Mouse (Mus musculus) kidney, adult 8-10 months (tissue): ENCODE results near the gene Tubal3.
"Not testable (repeated sequence)": the region's sequence is repeated elsewhere in the genome, so short reads cannot be mapped to it uniquely, and the experiment has no call there.

Experiments used
- DNase-seq, 2 experiments: peaks; one replicate each; pipeline ENCODE4 v3.0.0; 2022

The Tubal3 gene

DNA sequence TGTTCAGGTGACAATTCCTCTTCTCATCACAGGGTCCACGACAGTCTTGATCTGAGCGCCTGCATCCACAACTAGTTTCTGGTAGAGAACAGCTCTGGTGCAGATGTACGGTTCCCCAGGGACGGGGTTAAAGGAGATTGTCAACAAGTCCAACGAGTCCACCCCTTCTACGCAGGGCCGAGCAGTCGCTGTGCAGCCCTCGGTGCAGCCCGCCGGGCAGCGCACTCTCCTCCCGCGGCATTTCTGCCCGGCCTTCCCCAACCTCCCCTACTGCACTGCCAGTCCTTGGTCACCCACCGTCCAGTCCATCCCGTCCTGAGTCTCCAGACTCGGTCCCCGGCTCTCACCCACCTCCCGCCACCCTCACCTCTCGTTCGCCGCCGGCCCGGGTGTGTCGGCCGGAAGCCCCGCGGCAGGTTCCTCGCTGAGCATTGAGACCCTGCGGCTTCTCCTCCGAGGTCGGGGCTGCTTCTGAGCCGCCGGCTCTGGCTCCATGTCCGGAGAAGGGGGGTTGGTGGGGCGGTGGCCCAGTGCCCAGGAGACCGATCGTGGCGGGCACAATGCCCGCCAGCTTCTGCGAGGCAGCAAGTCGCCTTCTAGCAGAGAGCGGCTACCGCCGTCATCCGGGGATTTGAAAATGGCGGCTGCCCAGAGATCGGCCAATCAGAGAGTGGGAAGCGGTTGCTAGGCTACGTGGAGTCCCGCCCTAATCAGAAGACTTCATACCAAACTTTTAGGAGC, at the start of gene Tubal3, which contains the start of gene Net1:
Gene Tubal3 (plus strand): TSS at position 704 of the 741 bp plus-strand sequence.
Gene Net1 (minus strand): TSS at position 650 of the 741 bp plus-strand sequence.
- peak; percentile 82 to 91 for DNase-seq

GRCm38 (mm10) chr13:3869901-3870300, 48.2 kb upstream of the Tubal3 start:
- no peak for DNase-seq

- DNase-seq = no peak
These were observed 45.2 kb upstream of the Tubal3 start for GRCm38 (mm10) chr13:3872832-3873231.

GRCm38 (mm10) chr13:3876448-3876847, 41.6 kb upstream of the Tubal3 start:
- DNase-seq = no peak

- no peak for DNase-seq
These were observed 40.9 kb upstream of the Tubal3 start for GRCm38 (mm10) chr13:3877185-3877584.

GRCm38 (mm10) chr13:3877679-3878220, 40.3 kb upstream of the Tubal3 start:
- DNase-seq = no peak

- DNase-seq = no peak
These were observed 31.4 kb upstream of the Tubal3 start for GRCm38 (mm10) chr13:3886663-3887062.

- DNase-seq = peak; percentile 39 to 41
These were observed 29.0 kb upstream of the Tubal3 start for GRCm38 (mm10) chr13:3889111-3889510.

- no peak for DNase-seq
These were observed 28.0 kb upstream of the Tubal3 start for GRCm38 (mm10) chr13:3890061-3890460.

DNA sequence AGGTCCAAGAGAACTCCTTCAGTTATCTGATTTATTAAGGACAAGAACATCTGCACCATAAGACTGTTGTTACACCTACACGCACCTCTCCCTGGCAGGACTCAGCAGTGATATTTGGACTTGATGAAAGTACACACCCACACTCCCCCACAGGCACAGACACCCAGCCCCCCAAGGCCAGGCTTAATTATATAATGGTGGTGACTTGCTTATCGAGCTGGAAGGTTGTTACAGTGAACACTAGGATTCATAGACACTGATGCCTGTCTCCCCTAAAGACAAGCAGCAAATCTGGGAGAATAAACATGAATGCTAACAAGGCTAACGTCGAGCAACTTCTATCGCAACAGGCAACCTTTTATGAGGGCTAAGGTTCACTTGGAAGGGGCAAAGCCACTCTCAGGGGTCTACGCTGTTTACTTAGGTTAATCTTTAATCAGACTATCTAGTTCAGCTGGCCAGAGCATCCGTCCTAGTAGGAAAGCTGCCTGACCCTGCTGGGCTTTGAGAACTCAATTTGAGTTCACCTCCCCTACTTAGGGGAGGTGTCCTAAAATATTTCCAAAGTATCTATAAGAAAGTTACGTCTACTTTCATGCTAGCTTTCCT, 26.5 kb upstream of the Tubal3 start:
- peak; percentile 65 to 76 for DNase-seq

DNA sequence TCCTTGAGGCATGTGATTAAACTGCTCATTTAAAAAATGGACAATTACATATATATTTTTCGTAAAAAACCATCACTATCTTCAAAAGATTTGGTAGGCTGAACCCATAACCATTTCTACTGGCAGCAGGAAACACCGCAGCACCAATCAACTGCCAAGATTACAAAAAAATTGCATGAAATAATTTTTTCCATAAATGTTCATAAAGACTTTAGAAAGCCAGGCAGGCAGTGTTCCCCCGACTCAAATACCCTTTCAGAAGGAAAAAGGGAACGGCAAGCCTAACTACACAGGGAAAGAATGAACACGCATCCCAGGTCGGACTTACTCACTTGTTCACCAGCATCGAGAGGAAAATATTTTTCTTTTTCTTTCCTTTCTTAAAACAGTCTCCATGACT, 25.5 kb upstream of the Tubal3 start:
- no peak for DNase-seq

DNA sequence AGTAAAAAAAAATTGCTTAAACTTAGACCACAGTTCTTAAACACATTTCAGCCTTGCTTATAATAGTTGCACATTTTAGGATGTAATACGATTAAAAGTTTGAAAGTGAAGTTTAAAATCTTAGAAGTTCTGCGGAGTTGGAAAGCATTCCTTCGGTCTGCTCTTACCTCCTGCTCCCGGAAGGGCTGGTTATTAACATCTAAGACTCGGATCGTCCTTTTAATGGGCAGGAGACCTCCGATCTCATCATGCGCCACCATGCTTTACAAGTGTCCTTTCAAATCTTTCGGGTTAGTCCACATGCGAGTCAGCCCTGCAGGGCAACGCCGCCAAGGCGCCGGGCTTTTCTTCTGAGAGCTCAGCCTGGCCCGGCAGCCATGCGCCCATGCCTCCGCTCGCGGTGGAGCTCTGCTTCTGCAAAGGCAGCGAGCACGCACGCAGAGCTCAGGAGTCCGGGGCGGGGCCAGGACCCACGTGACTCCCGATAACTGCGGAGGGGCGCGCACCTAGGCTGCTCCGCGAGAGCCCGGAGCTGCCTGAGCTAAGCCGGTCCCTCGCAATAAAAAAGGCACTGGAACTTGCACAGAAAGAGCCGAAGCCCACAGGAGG, 24.8 kb upstream of the Tubal3 start:
- DNase-seq = peak; percentile 92 to 95

- peak in 1 of 2 experiments; percentile 32 for DNase-seq
These were observed 23.5 kb upstream of the Tubal3 start for GRCm38 (mm10) chr13:3894549-3894948.

DNA sequence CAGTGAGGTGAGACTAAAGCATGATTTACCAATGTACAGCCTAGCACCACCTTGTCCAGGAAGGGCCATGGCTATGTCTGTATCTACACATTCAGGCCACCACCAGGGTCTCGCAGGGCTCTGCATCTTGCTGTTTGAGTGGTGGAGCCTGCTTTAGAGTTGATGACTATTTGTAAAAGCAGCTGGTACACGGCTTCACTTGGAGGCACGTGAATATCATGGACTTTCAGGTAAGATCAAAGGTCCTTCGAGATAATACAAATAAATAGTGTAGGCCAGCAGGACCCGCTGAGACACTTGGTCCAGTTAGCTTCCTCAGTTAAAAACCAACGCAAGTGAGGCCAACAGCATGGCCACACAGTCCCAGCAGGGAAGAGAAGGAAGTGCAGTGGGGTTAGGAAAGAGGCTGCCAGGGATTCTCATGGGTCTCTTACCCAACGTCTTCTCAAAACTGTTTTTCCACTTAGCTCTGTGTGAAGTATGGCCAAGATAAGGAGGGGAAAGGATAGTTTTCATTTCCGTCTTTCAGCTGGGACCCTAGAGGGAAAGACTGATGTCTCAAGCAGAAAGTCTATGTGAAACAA, 22.6 kb upstream of the Tubal3 start:
- DNase-seq = no peak

DNA sequence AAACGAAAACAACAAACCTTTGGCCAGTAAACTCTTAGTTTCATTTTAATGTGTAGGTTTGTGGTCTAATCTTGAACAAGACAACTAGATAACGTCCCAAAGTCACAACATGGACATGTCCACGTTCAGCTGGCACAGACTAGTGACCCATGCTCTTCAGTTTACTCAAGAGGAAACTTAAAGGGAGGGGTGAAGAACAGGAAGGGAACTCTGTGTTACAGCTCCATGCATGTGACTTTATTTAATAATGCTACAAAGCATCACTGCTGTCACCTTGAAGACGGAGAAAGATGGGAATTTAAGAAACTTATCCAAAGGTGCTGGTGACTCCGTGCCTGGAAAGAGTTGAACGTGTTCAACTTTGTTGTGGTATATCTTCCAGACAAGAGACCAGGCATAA, 22.0 kb upstream of the Tubal3 start:
- DNase-seq = no peak

GRCm38 (mm10) chr13:3896913-3897312, 21.2 kb upstream of the Tubal3 start:
- DNase-seq = peak; percentile 79 to 80

DNA sequence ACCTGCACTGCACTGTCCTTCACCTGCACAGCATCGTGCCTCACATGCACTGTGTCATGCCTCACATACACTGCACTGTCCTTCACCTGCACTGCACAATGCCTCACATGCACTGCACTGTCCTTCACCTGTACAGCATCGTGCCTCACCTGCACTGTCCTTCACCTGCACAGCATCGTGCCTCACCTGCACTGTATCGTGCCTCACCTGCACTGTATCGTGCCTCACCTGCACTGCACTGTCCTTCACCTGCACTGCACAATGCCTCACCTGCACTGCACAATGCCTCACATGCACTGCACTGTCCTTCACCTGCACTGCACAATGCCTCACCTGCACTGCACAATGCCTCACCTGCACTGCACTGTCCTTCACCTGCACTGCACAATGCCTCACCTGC, 19.9 kb upstream of the Tubal3 start:
- DNase-seq = not testable (repeated sequence)

DNA sequence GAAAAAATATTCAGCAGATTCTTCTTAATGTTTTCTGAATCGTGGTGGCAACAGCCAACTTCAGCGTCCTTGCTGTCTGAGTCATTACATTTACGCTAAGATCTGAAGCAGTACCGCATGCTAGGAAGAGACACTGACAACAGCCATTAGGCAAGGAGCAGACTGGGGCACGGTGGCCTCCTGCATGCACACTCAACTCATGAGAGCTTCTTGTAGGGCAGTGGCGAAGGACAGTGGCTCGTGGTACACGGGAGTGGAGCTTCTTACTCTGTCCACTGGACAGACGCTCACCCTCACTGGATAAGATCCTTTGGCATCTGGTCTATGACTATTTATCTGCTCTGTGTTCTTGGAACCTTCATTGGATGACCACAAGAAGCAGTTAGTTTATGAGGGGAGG, 18.8 kb upstream of the Tubal3 start:
- no peak for DNase-seq

GRCm38 (mm10) chr13:3907151-3907696, 10.8 kb upstream of the Tubal3 start:
- no peak for DNase-seq

DNA sequence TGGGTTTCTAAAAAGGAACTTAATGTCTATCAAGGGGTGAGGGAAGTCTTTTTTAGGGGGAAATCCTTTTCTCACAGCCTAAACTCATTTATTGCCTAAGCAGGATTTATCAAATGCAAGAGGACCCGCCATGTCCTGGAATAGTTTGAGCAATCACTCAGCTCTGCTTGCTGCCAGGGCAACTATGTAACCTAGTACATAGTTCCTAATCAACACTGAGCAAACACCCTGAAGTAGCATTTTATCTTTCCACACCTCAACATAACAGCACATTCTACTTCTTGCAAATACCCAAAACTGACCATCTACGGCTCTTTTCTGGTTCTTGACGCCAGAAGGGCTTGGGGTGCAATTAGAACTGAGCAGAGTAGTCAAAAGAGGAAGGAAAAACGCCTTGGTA, 9.8 kb upstream of the Tubal3 start:
- no peak for DNase-seq

- no peak for DNase-seq
These were observed 7.7 kb upstream of the Tubal3 start for GRCm38 (mm10) chr13:3910356-3910755.

GRCm38 (mm10) chr13:3913504-3913903, 4.6 kb upstream of the Tubal3 start:
- DNase-seq = no peak

GRCm38 (mm10) chr13:3924483-3924882, 6.4 kb downstream of the Tubal3 start:
- DNase-seq = no peak
